Mouse (Mus musculus) liver, embryonic 13.5 days (tissue): ENCODE results near the gene 3110040M04Rik. TPM values are rescaled to one million over a fixed set of nuclear protein-coding genes. Genes with fewer than 3 reads are reported as not detected.

Source experiments
- ATAC-seq: fragments of 200-750 bp; cut with Nextera tagmentation; 2 replicates; pipeline ENCODE4 v1.8.0; 2017; ENCODE audit warnings: low read depth, mild to moderate bottlenecking, moderate number of reproducible peaks, moderate library complexity
- DNase-seq: peaks from one replicate; pipeline ENCODE4 v3.0.0; 2022
- H3K27ac ChIP-seq: fragments of 300-500 bp; sonication (generic); 2 replicates; pipeline ENCODE4 v1.5.1; 2015; ENCODE audit warnings: moderate library complexity, mild to moderate bottlenecking, inconsistent platforms
- H3K27me3 ChIP-seq: fragments of 300-500 bp; sonication (generic); 2 replicates; pipeline ENCODE4 v1.6.1; 2015; ENCODE audit warnings: mild to moderate bottlenecking, inconsistent platforms
- H3K36me3 ChIP-seq: fragments of 300-500 bp; sonication (generic); 2 replicates; pipeline ENCODE4 v1.6.1; 2015; ENCODE audit warnings: mild to moderate bottlenecking, inconsistent platforms
- H3K4me1 ChIP-seq: fragments of 300-500 bp; sonication (generic); replicated peaks from 2 replicates; pipeline ENCODE4 v1.6.1; 2015; ENCODE audit warnings: inconsistent platforms
- H3K4me2 ChIP-seq: fragments of 300-500 bp; sonication (generic); 2 replicates; pipeline ENCODE4 v1.6.1; 2015; ENCODE audit warnings: inconsistent platforms, mild to moderate bottlenecking, moderate library complexity
- H3K4me3 ChIP-seq: fragments of 300-500 bp; sonication (generic); replicated peaks from 2 replicates; pipeline ENCODE4 v1.5.1; 2015; ENCODE audit warnings: mild to moderate bottlenecking, inconsistent platforms
- H3K9ac ChIP-seq: fragments of 300-500 bp; sonication (generic); 2 replicates; pipeline ENCODE4 v1.6.1; 2015; ENCODE audit warnings: mild to moderate bottlenecking, inconsistent platforms
- H3K9me3 ChIP-seq: fragments of 300-500 bp; sonication (generic); replicated peaks from 2 replicates; pipeline ENCODE4 v1.6.1; 2016; ENCODE audit warnings: inconsistent platforms
- WGBS: fragments of 180-500 bp; shearing (Covaris S2); methylation state at CpG from one replicate; pipeline ENCODE4 v1.1.7; 2015; ENCODE audit not compliant: insufficient replicate concordance; 5-methylcytosine and 5-hydroxymethylcytosine counted together
- polyA plus RNA-seq: library from polyadenylated mRNA; unstranded; fragments of >200 nt; fragmentation: Nextera tagmentation; extraction: Ambion mirVana; gene quantifications from 2 replicates; pipeline ENCODE4 v1.2.1, GENCODE M21; 2015

The 3110040M04Rik gene
- polyA plus RNA-seq, 1 experiment from 2014 or later: 0.31 TPM

GRCm38 (mm10) chr1:151216417-151216816, 12.5 kb downstream of the 3110040M04Rik start:
- H3K9me3 ChIP-seq: no peaks in the 10 kb centered on the region
- H3K4me1 ChIP-seq: peaks cover 34% of the 10 kb centered on the region
- DNase-seq (no peak), ATAC-seq (peak; percentile 69)
- H3K27ac ChIP-seq: 0 out of 2 replicates have a peak overlapping the region, but pooled peaks have one; percentile 15
- 36% methylated on average over 3 of the region's 3 CpGs for WGBS
- H3K9ac ChIP-seq: no peak overlapping the region
- no peak overlapping the region for H3K4me2 ChIP-seq
- H3K27me3 ChIP-seq: no peaks in the 10 kb centered on the region
- H3K36me3 ChIP-seq: no peaks in the 10 kb centered on the region
- H3K4me3 ChIP-seq: no peak overlapping the region

GRCm38 (mm10) chr1:151219045-151219444, 15.1 kb downstream of the 3110040M04Rik start:
- H3K36me3 ChIP-seq: no peaks in the 10 kb centered on the region
- H3K27me3 ChIP-seq: no peaks in the 10 kb centered on the region
- H3K4me2 ChIP-seq: no peak overlapping the region
- H3K27ac ChIP-seq: no peak overlapping the region
- WGBS: 80% methylated on average over 5 of the region's 5 CpGs
- no peaks in the 10 kb centered on the region for H3K9me3 ChIP-seq
- H3K4me1 ChIP-seq: peaks cover 20% of the 10 kb centered on the region
- no peak overlapping the region for H3K4me3 ChIP-seq
- no peak for DNase-seq
- no peak overlapping the region for H3K9ac ChIP-seq
- no peak for ATAC-seq

- Histone ChIP-seq H3K9ac (no peak overlapping the region), H3K4me1 (peaks cover 20% of the 10 kb centered on the region), H3K4me3 (no peak overlapping the region), H3K4me2 (no peak overlapping the region), H3K27me3 (no peaks in the 10 kb centered on the region; the same call in 1 of the 2 replicates), H3K27ac (no peak overlapping the region), H3K9me3 (no peaks in the 10 kb centered on the region), H3K36me3 (no peaks in the 10 kb centered on the region)
- WGBS: 76% methylated on average over 7 of the region's 7 CpGs
- DNase-seq (no peak), ATAC-seq (no peak)
Observed at GRCm38 (mm10) chr1:151220098-151220497, 16.2 kb downstream of the 3110040M04Rik start.

- no peaks in the 10 kb centered on the region; the same call in 1 of the 2 replicates for H3K27me3 ChIP-seq
- H3K9me3 ChIP-seq: no peaks in the 10 kb centered on the region
- H3K4me3 ChIP-seq: no peak overlapping the region
- no peak overlapping the region for H3K27ac ChIP-seq
- H3K4me2 ChIP-seq: no peak overlapping the region
- DNase-seq: no peak
- no peaks in the 10 kb centered on the region for H3K36me3 ChIP-seq
- H3K9ac ChIP-seq: no peak overlapping the region
- 0 out of 2 replicates have a peak, but pooled peaks cover 3% of the 10 kb centered on the region for H3K4me1 ChIP-seq
- no peak for ATAC-seq
- WGBS: 78% methylated on average over 10 of the region's 10 CpGs
Observed at GRCm38 (mm10) chr1:151222561-151223267, 18.8 kb downstream of the 3110040M04Rik start.

GRCm38 (mm10) chr1:151223377-151223776, 19.5 kb downstream of the 3110040M04Rik start:
- WGBS: 57% methylated on average over 1 of the region's 1 CpGs
- no peaks in the 10 kb centered on the region for H3K4me1 ChIP-seq
- no peak for ATAC-seq
- no peaks in the 10 kb centered on the region; the same call in 1 of the 2 replicates for H3K27me3 ChIP-seq
- no peak overlapping the region for H3K4me2 ChIP-seq
- no peak overlapping the region for H3K9ac ChIP-seq
- DNase-seq: no peak
- H3K4me3 ChIP-seq: no peak overlapping the region
- H3K36me3 ChIP-seq: no peaks in the 10 kb centered on the region
- H3K27ac ChIP-seq: no peak overlapping the region
- H3K9me3 ChIP-seq: no peaks in the 10 kb centered on the region

- 57% methylated on average over 1 of the region's 1 CpGs for WGBS
- Histone ChIP-seq H3K36me3 (no peaks in the 10 kb centered on the region), H3K9me3 (no peaks in the 10 kb centered on the region), H3K27me3 (no peaks in the 10 kb centered on the region; the same call in 1 of the 2 replicates), H3K27ac (no peak overlapping the region), H3K4me1 (no peaks in the 10 kb centered on the region), H3K4me2 (no peak overlapping the region), H3K9ac (no peak overlapping the region), H3K4me3 (no peak overlapping the region)
- ATAC-seq (no peak), DNase-seq (no peak)
Observed at GRCm38 (mm10) chr1:151224536-151224935, 20.6 kb downstream of the 3110040M04Rik start.

- DNase-seq (no peak), ATAC-seq (no peak)
- H3K36me3 ChIP-seq: no peaks in the 10 kb centered on the region
- no peak overlapping the region for H3K9ac ChIP-seq
- no peaks in the 10 kb centered on the region; the same call in 1 of the 2 replicates for H3K27me3 ChIP-seq
- 63% methylated on average over 8 of the region's 8 CpGs for WGBS
- H3K27ac ChIP-seq: no peak overlapping the region
- H3K4me3 ChIP-seq: no peak overlapping the region
- no peaks in the 10 kb centered on the region for H3K4me1 ChIP-seq
- no peak overlapping the region for H3K4me2 ChIP-seq
- no peaks in the 10 kb centered on the region for H3K9me3 ChIP-seq
Observed at GRCm38 (mm10) chr1:151227506-151227905, 23.6 kb downstream of the 3110040M04Rik start.

GRCm38 (mm10) chr1:151228320-151228989, 24.5 kb downstream of the 3110040M04Rik start:
- no peak overlapping the region for H3K9ac ChIP-seq
- no peak overlapping the region for H3K4me2 ChIP-seq
- 42% methylated on average over 1 of the region's 1 CpGs for WGBS
- H3K36me3 ChIP-seq: no peaks in the 10 kb centered on the region
- no peaks in the 10 kb centered on the region for H3K9me3 ChIP-seq
- DNase-seq: no peak
- ATAC-seq: no peak
- H3K4me3 ChIP-seq: no peak overlapping the region
- no peaks in the 10 kb centered on the region for H3K4me1 ChIP-seq
- H3K27me3 ChIP-seq: no peaks in the 10 kb centered on the region; the same call in 1 of the 2 replicates
- no peak overlapping the region for H3K27ac ChIP-seq

- H3K27ac ChIP-seq: no peak overlapping the region
- H3K4me2 ChIP-seq: no peak overlapping the region
- H3K27me3 ChIP-seq: no peaks in the 10 kb centered on the region
- ATAC-seq: no peak
- H3K9me3 ChIP-seq: no peaks in the 10 kb centered on the region
- no peaks in the 10 kb centered on the region for H3K4me1 ChIP-seq
- H3K4me3 ChIP-seq: no peak overlapping the region
- no peak for DNase-seq
- no peaks in the 10 kb centered on the region for H3K36me3 ChIP-seq
- 62% methylated on average over 3 of the region's 3 CpGs for WGBS
- H3K9ac ChIP-seq: no peak overlapping the region
Observed at GRCm38 (mm10) chr1:151232346-151232745, 28.4 kb downstream of the 3110040M04Rik start.

- no peak overlapping the region for H3K4me2 ChIP-seq
- 60% methylated on average over 3 of the region's 3 CpGs for WGBS
Observed at GRCm38 (mm10) chr1:151233756-151234155, 29.8 kb downstream of the 3110040M04Rik start.

GRCm38 (mm10) chr1:151235574-151235973, 31.7 kb downstream of the 3110040M04Rik start:
- ATAC-seq (no peak), DNase-seq (no peak)
- H3K36me3 ChIP-seq: no peaks in the 10 kb centered on the region
- H3K4me3 ChIP-seq: no peak overlapping the region
- 55% methylated on average over 2 of the region's 2 CpGs for WGBS
- no peaks in the 10 kb centered on the region for H3K9me3 ChIP-seq
- H3K4me2 ChIP-seq: no peak overlapping the region
- no peaks in the 10 kb centered on the region for H3K27me3 ChIP-seq
- no peak overlapping the region for H3K27ac ChIP-seq
- peaks cover 8% of the 10 kb centered on the region for H3K4me1 ChIP-seq
- H3K9ac ChIP-seq: no peak overlapping the region

More at GRCm38 (mm10) chr1:151233756-151234155, 29.8 kb downstream of the 3110040M04Rik start:
- H3K9me3 ChIP-seq: no peaks in the 10 kb centered on the region
- ATAC-seq: no peak
- no peak overlapping the region for H3K4me3 ChIP-seq
- H3K27ac ChIP-seq: no peak overlapping the region
- no peaks in the 10 kb centered on the region for H3K27me3 ChIP-seq
- DNase-seq: no peak
- no peak overlapping the region for H3K9ac ChIP-seq
- H3K4me1 ChIP-seq: peaks cover 6% of the 10 kb centered on the region
- H3K36me3 ChIP-seq: no peaks in the 10 kb centered on the region
